Mouse (Mus musculus): Measurements from ENCODE around the gene Ifi214.
"Not testable (repeated sequence)": the region's sequence is repeated elsewhere in the genome, so short reads cannot be mapped to it uniquely, and the experiment has no call there.

Gene Ifi214

DNA sequence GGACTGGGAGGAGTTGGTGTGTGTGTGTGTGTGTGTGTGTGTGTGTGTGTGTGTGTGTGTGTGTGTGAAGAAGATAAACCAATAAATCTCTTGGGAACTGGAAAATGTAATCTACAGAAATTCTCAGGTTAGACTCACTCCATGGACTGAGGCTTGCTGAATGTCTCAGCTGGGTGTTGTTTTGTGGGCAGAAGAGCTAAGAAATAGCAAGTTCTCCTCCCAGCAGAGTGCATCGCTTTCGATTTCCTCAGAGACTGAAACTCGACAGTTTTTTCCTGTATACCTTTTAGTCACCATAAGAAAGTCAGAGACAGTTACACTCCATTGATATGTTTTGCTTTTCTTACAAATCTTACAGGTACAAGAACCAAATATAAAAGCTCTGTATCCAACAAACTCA, at the start of gene Ifi214:
Gene Ifi214, minus strand, starts transcription at position 167 of the 400 bp plus-strand sequence.
- not testable (repeated sequence) for DNase-seq

DNA sequence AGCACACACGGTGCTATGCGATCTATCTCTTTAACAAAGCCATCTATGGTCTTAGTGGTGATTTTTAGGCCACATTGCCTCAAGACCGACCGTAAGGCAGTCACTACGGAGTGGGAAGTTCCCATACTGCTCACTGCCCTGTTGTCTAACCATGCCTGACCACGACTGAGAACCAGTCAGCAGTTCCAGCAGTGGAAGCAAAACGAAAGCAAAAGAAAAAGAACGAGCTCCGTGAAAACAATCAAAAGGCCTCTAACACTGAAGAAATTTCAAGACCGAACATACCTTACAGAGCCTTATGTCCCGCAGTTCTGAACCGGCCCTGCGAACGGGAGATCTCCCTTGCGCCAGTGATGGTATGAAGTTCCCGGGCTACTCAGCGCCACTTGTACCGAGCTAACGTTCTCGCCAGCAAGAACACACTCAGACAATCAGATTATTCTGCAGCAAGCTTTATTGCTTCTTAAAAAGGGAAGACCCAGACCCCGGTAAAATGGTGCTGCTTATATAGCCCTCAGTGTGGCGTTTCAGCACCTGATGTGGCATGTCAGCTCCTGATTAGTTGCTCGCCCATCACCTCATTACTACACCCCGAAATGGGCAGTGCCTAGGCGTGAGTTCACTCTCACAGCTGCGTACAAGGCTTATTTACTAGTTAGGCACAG, 44.3 kb upstream of the Ifi214 start:
- DNase-seq, result no peak

DNA sequence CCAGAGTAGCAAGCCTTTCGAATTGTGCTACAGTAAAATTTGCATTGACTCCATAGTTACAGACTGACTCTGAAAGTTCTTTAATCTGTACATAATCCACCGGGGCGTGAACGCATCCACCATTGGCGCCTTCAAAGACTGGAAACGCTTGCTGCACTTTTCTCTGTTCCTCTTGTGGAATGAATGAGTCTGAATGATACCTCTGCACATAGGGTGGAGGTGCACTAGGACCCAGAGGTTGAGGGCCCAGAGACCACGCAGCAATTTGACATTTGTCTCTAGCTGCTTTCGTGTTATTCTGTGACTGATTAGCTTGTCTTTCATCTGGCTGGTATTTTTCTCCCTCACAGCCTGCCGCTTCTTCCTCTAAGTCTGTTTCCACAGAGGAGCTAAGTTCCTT, 43.3 kb upstream of the Ifi214 start:
- no peak for DNase-seq

DNA sequence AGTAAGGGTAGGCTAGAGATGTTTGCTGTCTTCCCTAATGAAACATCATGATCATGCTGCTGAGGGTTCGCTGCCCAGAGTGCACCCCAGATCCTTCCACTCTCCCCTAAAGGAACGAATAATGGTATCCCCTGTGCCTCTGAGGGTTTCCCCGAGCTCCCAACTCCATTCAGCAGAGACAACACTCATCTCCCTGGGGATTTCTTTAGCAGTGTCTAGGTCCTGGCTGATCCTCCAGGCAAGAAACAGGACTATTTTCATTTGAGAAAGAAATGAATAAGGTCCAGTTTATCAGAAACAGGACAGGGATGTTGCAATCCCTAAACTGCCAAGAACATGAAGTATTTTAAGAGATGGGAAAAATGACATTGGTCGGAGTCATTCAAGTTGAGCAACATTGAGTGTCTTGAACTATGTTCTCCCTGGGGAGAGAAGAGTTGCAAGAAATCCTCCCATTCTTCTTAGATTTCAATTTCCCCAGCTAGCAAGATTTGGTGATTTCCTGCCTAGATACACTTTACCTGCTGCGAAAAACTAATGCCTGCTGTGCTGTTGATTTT, 14.8 kb upstream of the Ifi214 start:
- not testable (repeated sequence) for DNase-seq

DNA sequence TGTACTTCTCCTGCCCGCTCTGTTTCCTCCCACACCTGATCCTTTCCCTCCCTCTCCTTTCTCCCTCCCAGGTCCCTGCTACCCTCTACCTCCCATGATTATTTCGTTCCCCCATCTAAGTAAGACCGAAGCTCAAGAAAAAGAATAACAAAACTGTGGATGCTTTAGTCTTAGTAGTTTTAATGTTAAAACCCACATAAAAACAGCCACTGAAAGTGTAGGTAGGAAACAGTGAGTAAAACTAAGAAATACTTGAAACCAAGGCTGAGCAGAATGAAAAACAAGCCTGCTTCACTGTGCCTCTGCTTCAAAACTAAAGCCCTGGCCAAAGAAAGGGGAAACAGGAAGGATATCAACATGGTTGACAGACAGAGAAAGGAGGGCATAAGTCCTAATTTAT, 13.0 kb upstream of the Ifi214 start:
- not testable (repeated sequence) for DNase-seq

DNA sequence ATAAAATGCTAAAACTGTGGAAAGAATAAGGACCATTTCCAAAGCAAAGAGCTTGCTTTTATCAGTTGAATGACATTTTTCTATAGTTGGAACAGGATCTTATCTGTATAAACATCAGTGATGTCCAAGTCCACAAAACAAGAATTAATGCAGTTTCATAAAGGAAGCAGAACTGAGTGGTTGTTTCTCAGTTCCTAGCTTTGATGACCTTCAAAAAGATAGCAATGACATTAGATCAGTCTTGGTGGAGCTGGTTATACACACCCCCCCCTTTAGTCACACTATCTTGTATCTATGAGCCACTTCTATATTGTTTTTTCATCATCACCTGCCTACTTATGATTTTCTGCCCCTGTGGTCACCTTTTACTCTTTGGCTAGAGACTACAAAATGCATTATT, 14.3 kb downstream of the Ifi214 start:
- no peak for DNase-seq

DNA sequence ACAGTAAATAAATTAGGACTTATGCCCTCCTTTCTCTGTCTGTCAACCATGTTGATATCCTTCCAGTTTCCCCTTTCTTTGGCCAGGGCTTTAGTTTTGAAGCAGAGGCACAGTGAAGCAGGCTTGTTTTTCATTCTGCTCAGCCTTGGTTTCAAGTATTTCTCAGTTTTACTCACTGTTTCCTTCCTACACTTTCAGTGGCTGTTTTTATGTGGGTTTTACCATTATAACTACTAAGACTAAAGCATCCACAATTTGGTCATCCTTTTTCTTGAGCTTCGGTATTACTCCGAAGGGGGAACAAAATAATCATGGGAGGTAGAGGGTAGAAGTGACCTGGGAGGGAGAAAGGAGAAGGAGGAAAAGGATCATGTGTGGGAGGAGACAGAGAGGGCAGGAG, 25.2 kb downstream of the Ifi214 start:
- not testable (repeated sequence) for DNase-seq

DNA sequence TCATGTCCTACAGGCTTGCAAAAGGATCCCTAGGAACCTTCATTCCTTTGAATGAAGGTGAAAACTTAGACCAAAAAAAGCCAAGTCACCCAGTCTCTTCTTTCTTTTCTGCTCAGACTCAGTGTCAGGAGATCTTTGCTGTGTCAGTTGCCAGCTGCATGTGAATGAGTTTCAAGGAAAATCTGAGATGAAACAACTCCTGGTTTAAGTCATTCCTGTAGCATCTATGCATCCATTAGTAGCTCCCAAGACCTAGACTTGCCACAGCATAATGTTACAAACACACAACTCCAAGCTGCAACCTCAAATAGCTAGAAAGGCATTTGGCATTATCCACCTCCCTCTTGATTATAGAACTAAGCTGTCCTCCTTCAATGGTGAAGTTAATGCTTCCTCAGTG, 44.3 kb downstream of the Ifi214 start:
- not testable (repeated sequence) for DNase-seq

DNA sequence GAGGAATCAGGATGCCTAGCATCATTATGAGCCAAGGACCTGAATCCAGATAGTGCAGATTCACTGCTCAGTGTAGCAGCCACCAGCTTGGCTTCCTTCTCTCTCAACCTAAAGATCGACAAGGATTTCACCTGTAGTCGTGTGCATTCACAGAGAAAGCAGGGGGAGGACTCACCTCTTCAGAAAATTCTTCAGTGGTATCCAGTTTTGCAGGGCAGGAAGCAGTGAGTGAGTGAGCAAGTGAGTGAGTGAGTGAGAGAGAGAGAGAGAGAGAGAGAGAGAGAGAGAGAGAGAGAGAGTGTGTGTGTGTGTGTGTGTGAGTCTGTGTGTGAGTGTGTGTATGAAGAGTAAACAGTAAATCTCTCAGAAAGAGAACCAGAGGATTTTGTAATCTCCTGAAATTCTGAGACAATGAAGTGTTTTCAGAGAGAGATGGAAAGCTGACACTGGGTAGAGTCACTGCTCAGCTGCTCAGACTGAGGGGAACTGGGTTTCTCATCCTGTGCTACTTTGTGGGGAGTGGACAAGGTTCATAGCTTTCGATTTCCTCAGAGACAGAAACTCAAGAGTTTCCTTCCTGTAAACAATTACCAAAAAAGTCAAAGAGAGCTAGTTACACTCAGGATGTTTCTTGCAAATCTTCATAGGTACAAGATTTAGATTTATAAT, 44.8 kb downstream of the Ifi214 start, which contains the start of gene Ifi206:
Gene Ifi206, minus strand, starts transcription at position 230 of the 669 bp plus-strand sequence.
- DNase-seq, result not testable (repeated sequence)

DNA sequence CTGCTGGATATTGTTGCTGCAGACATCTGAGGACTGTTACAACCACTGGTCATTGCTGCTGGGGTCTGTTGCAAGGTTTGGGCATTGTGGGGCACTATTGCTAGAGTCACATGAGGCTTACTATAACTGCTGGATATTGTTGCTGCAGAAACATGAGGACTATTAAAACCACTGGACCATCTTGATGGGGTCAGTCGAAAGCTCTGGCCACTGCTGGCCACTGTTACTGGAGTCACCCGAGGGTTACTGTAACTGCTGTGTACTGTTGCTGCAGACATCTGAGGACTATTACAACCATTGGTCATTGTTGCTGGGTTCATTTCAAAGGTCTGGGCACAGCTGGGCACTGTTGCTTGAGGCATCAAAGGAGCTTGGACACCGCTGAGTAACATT, 54.6 kb downstream of the Ifi214 start:
- DNase-seq, result not testable (repeated sequence)

DNA sequence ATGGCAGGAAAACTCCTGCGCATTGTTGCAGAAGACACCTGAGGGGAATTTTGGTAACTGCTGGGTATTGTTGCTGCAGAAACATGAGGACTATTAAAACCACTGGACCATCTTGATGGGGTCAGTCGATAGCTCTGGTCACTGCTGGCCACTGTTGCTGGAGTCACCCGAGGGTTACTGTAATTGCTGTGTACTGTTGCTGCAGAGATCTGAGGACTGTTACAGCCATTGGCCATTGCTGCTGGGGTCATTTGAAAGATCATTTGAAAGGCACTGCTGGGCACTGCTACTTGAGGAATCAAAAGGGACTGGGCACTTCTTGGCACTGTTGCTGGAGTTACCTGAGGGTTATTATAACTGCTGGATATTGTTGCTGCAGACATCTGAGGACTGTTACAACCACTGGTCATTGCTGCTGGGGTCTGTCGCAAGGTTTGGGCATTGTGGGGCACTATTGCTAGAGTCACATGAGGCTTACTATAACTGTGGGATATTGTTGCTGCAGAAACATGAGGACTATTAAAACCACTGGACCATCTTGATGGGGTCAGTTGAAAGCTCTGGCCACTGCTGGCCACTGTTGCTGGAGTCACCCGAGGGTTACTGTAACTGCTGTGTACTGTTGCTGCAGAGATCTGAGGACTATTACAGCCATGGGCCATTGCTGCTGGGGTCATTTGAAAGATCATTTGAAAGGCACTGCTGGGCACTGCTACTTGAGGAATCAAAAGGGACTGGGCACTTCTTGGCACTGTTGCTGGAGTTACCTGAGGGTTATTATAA, 55.2 kb downstream of the Ifi214 start:
- not testable (repeated sequence) for DNase-seq
